Mouse (Mus musculus) kidney, adult 9 months (tissue): ENCODE data around the gene Mecom.
"Not testable (repeated sequence)": the region's sequence is repeated elsewhere in the genome, so short reads cannot be mapped to it uniquely, and the experiment has no call there.

Source experiments
- DNase-seq: peaks from one replicate; pipeline ENCODE4 v3.0.0; 2022

Gene Mecom

DNA sequence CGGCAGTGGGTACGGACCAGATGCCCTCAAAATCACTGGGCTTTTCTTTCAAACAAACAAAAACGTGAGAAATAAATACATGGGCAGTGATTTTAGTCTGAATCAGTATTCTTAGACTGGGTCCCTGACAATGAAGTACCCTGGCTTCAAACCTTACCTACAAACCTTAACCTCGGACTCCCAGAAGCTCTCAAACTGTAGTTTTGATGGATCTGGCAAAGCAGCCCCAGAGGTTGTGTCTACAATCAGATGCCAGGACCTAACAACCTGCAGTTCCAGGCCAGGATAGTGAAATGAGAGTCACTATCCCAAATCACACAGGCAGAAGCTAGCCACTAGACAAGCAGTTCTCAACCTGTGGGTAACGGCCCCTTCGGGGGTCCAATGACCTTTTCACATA lies 111.2 kb downstream of the Mecom start:
- DNase-seq: no peak

DNA sequence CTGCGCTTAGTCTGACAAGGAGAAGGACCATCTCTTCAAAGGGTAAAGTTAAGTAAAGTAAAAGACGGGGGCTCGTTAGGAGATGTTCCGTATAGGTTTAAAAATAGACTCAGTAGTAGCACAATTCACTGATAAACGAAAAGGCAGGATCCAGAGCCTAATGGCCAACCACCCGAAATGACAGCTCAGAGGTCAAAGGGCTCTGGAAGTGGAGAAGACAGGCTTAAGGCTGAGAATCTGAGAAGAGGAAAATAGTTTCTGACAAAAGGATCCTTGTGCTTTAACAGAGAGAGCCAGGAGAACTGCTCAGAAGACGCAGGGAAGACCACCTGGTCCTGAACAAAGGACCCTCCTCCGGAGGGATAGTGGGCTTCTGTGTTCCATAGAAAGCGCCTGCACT lies 111.7 kb downstream of the Mecom start:
- no peak for DNase-seq

DNA sequence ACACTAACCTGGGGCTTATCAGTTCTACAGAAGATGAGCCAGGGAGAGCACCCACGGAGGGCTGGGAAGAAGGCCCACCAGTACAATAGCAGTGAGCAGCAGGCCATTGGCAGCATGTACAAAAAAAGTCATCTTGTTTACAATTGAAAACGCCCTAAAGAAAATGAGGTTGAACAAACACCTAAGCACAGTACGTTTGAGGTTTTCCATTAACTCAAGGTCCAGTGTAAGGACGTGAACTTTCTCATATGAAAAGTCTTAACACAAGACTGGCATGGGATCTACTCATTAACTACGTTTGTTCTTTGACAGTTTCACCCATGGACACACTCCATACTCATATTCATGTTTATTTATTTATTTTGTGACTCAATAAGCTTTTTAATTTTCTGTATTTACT lies 118.9 kb downstream of the Mecom start:
- peak; percentile 54 for DNase-seq

DNA sequence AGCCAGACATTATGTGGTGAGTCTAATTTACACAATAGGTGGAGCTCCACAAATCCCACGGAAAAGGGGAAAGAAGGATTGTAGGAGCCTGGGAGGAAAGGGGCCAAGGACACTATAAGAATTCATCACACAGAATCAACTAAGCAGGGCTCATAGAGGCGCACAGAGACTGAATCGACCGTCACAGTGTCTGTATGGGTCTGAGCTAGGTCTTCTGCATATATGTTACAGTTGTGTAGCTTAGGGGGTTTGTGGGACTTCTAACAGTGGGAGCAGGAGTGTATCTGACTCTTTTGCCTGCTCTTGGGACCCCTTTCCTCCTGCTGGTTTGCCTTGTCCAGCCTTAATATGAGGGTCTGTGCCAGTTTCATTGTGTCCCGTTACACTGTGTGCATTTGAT lies 123.8 kb downstream of the Mecom start:
- DNase-seq: no peak

DNA sequence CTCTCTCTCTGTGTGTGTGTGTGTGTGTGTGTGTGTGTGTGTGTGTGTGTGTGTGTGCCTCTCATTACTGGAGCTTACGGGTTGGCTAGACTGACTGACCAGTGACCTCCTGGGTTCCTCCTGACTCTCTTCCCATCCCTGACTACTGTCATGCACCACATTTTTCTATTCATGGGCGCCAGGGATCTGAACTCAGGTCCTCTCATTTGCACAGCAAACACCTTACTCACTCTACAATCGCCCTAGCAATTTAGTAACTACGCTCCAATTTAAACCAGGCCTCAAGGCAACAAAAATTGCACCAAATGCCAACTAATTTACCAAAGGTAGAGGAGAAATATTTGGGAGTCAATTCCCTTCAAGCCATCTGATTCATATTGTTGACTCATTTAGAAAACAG lies 125.9 kb downstream of the Mecom start:
- DNase-seq: not testable (repeated sequence)

DNA sequence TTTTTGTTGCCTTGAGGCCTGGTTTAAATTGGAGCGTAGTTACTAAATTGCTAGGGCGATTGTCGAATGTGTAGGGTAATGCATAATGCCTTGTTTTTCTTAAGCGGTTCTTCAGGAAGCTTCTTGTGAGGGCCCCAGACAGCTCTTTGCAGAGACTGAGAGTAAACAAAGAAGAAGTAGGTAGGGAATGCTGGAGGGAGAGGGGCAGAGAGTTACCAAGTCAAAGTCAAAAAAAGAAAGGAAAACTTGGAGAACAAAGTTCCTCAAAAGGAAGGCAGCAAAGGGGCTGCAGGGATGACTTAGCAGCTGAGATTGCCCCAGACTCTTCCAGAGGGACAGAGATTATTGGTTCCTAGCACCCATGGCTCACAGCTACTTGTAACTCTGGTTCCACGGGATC lies 126.9 kb downstream of the Mecom start:
- DNase-seq: no peak

DNA sequence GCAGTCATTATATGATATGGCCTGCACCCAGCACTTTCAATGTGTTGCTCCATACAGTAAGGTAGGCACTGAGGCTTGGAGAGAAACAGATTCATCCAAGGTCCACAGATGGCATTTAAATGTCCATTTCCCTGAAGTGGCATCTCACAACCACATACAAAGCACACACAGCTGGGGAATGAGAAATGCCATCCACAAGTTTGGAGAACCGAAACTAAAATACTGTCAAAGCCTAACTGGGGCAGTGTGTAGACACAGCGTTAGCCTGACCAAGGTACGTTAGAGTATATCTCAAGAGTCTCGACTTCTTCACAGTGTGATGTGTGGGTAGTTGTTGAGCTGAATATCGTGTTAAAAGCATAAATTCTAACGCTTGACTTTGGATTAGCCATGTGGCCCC lies 133.6 kb downstream of the Mecom start:
- no peak for DNase-seq

DNA sequence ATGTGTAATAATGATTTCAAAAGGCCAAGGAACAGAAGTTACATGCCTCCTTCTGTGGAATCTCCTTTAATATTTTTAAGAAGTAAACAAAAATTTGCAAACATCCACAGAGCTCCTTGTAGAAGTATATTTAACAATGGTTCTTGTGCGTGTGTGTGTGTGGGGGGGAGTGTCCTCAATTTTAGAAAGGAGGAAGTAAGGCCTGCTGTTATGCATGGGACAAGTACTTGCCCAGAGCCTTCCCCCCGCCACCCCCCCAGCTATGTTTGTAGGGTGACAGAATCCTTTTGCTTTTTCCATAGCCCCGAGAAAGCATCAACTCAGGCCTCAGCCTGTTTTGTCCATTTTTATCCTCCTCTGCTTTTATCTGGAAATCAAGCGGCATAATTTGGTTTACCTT lies 137.0 kb downstream of the Mecom start:
- no peak for DNase-seq

DNA sequence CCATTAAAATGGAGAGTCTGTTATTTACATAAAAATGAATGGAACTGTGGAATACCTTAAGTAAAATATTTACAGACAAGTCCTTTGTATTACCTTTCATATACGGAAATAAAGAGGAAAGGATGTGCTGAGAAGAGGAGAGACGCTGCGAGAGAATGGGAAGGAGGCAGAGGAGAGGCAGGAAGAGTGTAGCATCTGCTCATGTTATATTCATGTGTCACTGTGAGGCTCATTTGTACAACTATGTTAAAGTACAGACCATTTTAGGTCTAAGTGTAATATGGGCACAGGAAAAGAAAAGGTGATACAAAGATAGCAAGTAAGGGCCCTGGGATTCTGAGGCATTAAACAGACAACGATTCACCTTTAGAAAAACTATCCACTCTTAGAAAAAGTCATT lies 143.0 kb downstream of the Mecom start:
- DNase-seq: no peak

DNA sequence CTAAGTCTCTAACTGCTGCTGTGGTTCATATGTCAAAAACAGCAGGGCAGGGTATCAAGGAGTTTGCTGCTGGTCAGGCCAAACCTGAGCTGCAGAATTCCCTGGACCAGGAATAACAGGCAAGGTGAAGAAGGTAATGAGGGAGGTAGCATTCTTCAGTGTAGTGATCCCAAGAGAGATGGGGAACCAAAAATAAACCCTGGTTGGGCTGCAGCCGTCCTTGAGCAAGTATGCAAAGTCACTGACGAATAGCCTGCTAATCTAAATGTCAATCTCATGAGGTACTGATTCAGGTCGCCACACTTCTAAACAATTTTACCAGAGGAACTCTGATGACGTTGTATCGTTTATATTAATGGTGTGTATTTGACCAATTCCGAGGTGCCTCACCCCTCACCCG lies 148.9 kb downstream of the Mecom start:
- peak; percentile 56 for DNase-seq

DNA sequence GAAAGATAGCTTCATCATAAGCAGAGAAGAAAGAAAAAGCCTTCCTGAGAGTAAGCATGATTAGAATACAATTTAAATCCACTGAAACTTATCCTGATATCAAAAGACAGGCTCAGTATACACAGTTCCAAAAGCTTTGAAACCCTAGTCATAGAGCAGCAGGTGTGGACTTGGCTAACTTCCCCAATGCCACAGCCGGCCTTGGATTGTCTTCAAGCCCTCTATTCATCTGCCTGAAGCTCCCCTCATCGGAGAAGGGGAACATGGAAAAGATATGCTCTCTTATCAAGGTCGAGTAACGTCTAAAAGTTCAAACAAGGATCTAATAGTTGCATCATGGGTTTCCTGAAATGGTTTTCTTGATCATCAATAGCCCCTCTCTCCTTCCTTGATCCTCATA lies 152.9 kb downstream of the Mecom start:
- no peak for DNase-seq

DNA sequence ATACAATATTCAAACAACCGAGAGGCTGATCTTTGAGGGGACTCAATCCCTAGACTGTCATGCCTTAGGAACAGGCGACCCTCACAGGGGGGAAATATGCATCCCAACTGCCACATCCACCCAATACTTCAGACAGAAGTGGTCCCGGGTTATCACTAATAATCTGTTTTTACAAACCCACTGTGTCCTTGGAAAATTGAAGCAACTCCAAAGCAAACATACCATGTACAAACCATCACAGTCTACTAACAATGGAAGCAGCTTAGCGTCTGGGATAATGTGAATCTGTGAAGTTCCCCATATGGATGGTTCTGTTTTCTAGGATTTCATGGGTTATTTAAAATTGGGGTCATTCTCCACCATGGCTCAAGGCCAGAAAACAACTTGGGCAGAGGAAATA lies 155.1 kb downstream of the Mecom start:
- DNase-seq: no peak

DNA sequence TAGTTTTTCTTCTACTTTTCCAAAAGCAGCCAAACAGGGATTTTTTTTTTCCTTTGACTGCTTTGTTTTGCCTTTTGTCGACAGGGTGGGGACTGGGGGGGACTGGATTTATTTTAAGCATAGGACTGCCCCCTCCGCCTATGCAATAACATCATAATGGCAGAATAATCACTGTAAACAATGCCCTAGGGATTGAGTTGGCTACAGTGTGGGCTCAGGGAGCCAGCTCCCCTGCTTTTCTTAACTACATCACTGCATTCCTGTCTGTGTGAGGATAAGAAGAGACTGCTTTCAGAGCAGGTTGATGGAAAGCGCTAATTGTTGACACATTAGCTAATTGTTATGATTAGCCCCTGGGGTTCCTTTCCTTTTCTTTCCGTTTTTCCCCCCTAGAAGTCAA lies 155.6 kb downstream of the Mecom start:
- no peak for DNase-seq

DNA sequence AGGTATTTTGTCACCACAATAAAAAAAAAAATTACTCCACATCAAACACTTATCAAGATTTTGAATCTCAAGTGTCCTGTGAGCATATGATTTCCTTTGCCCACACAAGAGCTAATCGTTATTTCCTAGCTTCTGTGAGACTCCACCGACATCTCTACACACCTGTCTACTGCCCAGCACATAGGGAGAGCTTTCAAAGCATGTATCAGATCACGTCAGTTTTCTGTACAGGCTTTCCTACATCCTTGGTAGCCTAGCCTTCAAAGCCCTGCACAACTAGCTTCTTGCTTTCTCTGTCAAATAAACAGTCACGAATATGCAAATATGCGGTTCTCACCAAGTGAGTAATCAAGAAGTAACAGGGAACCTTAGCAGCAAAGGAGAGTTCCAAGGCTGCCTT lies 157.5 kb downstream of the Mecom start:
- DNase-seq: no peak

DNA sequence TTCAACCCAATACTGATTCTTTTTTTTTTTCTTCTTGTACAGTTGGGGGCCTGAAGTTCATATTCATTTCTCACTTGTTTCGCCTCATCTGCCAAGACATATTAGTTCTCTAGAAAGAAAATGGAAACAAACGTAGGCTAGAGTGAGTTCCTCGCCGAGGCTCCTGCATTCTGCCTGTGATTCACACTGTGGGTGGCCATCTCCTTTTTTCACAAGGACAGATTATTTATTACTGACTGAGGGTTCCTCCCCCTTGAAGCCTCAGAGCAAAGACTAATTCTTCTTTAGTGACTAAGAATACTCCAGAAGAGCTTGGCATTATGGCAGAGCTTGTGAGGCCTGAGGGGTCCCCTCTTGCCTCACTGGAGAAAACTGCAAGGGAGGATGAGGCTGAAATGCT lies 167.5 kb downstream of the Mecom start:
- DNase-seq: no peak

DNA sequence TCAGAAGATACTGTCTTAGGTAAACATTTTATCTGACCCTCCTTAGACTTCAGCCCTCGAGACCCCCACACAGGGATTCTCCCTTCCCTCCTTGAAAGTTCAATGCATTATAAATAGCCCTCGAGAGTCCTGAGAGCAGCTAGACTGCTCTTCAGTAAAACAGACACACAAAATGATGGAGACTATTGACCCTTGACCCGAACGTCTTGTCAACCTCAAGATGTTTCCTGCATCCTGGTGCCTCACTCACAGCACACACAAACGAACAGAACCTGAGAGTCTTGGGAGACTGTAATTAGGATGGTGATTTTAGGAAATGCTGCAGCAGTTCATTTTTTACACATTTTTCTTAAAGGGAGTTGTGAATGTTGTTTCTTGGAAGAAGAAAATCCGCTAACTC lies 168.5 kb downstream of the Mecom start:
- DNase-seq: no peak

DNA sequence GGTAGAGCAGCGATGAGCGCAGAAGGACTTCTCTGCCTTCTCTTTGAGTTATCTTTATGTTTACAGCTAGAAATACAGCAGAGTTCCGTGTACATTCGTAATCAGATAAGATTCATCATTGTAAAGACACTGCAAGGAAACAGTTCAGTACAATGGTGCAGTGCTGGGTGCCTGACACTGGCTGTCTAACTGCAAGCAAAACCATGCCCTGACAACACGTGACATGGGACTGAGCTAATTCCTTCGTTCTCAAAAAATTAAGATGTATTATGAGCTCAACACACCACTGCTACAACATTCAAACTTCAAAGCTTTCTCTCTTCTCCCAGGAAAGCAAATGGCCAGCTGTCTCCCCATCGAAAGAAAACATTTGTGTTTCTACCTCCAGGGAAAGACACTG lies 176.3 kb downstream of the Mecom start:
- DNase-seq: no peak

DNA sequence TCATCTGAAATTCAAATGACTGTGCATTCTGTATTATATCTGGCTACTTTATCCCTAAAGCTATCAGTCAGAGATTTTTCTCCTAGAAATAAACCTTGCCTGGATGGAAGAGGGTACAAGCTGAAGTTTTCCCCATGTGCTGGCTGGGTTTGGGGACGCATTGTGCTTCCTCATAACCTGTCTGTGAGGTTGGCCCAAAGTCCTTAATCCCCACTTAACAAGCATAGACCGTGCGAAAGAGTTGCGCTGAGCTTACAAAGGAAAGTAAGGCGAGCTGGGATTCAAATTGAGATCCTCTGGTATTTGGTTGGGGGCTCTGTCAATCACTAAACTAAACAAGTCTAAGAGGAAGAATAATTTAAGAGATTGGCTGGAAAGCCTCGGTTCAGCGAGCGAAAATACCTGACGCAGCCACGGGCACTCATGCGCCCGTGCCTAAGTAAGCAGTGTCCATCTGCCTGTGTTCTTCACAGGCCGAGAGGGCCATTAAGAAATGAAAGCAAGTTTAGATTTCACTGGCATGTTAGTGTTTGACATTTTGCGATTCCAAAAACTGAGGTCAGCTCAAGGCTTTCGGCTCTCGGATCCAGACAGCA lies 176.8 kb downstream of the Mecom start:
- DNase-seq: no peak

DNA sequence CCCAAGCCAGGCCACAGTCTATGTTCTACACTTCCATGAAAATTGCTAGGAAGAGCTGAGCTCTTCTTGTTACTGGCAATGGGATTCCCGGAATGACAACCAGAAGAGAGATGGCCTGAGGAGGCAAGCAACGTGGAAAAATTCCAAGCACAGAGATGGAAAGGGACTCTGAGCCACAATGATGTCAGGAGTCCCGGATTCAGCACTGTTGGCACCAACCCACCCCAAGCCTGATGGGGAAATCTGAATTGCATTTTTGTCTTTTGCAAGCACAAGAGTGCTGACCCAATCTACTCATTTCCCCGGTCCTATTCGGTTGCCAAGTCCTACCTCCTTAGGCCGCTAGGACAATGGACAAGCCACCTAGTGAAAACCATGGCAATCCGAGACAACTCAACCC lies 181.2 kb downstream of the Mecom start:
- DNase-seq: no peak

DNA sequence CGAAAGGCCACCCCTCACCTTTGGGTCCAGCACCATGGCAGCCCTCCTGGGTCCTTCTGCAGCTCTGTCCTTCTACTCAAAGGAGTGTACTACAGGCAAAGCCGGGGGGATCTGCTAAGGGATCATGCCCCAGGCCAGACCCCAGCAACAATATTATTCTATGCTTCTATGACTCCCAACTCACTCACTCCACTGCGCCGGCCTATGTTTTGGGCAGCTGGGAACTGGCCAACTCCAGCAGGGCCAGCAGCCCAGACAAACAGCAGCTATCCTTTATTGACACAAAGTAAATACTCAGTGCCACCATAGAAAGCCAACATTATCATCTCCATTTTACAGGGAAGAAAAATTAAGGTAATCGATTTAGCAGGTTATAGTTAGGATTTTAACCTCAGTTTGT lies 186.6 kb downstream of the Mecom start:
- no peak for DNase-seq

DNA sequence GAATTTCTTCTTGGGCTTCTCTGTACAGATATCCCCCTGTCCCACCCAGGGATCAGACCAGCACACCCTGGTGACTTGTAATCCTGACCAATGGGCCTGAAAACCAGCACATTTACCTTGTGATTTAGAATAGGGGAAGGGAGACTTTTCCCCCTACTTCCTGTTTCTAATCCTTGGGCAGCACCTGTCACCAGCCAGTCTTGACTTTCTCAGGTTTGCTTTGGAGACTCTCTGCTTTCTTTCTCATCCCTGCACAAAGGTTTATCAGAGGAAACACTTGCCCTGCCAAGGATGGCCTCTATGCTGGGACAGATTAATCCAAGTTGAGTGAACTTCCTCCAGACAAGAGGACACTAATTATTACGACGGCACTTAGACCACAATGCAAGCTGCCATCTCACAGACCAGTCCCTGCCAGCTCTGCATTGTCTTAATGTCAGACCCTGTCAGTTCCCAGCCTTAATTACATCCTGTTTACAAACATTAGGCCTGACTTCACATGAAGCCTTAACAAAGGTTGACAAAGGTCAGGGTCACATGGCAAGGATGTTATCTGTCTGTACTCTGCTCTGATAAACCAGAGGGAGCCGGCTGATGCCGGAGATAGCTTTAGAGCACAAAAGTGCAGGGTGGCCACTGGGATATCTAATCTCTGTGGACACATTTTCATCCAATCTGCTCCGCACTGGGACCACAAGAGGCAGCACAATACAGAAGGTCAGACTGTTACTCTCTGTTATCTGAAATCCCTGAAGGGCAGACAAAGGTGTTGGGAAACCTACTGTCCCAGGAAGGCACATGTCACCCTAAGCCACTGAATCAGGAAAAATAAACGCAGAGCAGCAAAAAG lies 193.7 kb downstream of the Mecom start:
- peak; percentile 54 for DNase-seq

DNA sequence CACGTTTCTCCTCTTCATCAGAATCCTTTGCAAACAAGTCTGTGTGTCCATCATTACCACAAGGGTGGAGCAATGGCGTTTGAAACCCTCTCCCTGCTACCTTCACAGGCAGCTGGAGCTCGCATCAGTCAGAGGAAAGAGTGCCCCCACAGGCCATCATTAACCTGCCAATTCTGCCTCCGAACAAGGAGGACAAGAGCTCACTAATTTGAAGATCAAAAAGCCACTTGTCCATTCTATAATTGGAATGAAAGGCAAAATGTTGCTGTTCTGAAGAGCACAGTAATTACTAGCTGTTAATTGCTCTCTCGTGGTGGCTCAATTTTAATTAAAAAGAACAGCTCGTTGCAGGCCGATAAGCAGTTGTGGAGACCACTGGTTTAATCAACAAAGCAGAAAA lies 198.5 kb downstream of the Mecom start:
- no peak for DNase-seq

DNA sequence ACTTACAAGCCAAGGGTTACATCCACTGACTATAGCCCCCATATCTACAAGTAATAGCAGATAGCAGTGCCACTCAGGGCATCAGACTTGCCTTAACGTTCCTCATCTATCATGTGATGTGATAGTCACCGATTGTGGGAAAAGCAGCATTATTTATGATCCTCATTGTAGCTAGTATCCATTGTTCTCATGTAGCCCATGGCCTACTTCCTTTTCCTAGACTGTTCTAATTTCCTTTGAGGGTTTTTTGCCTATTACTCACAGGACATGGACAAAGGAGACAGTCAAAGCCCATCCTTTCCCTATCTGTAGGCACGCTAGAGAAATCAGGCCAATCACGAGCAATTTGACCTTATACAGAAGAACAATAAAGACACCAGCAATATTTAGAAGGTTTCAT lies 203.7 kb downstream of the Mecom start:
- no peak for DNase-seq

DNA sequence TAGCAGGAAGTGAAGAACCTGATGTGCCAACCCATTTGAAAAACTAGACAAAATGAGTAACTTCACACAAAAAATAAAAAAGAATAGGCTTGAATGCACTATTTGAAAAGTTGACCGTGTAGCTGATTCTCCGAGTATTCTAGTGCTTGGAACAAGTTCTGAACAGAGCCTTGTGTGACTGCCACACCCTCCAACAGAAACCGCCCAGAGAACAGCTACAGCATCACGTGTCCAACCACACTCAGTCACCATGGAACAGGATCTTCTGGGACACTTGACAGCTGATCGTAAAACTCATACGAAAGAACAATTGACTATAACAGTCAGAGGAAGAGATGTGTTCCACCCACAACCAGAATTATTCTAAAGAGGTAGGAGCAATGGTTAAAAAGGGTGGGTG lies 215.5 kb downstream of the Mecom start:
- DNase-seq: no peak

DNA sequence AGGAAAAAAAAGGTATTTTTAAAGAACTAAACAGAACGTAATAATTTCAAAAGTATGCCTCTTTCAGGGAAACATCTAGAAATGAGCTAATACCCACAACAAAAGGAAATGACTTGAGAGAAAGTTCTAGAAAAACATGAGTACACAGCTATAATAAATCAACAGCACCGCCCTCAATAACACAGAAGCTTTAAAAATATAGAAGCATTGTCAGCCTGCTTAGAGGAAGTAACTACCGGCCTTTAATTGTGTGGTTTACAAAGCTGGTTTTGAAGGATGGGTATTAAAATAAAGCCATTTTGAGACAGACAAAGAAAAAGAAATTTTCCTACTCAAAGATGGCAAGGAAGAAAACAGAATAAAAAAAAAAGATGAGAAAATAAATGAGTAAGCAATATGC lies 217.3 kb downstream of the Mecom start:
- no peak for DNase-seq
